In the genomic region with DNA sequence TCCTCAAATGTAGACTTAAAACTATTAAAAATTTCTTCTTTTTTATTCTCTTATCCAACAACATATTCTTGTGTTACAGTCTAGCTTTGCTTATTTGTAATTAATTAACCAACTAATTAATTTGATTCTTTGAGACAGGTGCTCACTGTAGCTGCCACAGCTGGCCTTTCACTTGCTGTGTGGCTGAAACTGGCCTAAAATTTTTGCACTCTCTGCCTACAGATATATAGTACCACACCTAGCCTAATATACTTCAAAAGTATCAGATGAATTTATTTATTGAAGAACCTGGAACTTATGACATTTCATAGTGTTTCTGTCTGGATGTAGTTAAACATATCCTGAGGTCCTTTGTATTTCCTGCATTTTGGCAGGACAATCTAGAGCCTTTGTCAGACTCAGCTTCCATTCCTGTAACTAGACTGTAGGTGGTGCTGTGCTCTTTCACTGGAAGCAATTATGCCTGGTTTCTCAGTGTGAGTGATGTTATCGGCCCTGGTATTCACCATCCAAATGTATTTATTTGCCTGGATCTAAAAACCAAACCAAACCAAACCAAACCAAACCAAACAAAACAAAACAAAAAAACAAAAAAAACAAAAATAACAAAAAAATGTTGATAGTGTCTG, we compare ENCODE assay signal across 8 mouse cellular contexts. TPM values are rescaled to one million over a fixed set of nuclear protein-coding genes. Genes with fewer than 3 reads are reported as not detected.
DNase-seq lines count a peak whose midpoint lies in the region; ATAC-seq and TF ChIP-seq lines count a peak whose summit lies in the region.

No protein-coding gene starts in this region.

- no peak for TF ChIP-seq EP300 in heart, adult 2 months (IDR thresholded peaks at IDR 0.05; ENCODE audit: insufficient read depth, low read depth, low read length)

- intact Hi-C loops in heart, adult 2 months (cut with DNase I), result loop anchor here (2.0 to 5.0 kb wide), 2 partner anchors 494 to 709 kb away; no protein-coding TSS in a partner anchor
- intact Hi-C loops in left cerebral cortex, postnatal 14 days (cut with DNase I), result loop anchor here (10.0 kb wide), 1 partner anchor 497 kb away; no protein-coding TSS in a partner anchor

- ATAC-seq in neural tube, embryonic 13.5 days (ENCODE audit: low read depth), result peak; percentile 72; the same call in 1 of the 2 replicates

- H3K4me2 ChIP-seq in neural tube, embryonic 13.5 days, result no peak overlapping the region

- WGBS in heart, adult 2 months, result 10% methylated on average over 1 of the region's 1 CpGs
- 18% methylated on average over 1 of the region's 1 CpGs for WGBS in heart, embryonic 10.5 days
- WGBS in neural tube, embryonic 13.5 days, result 6% methylated on average over 1 of the region's 1 CpGs

- no peak overlapping the region for H3K27ac ChIP-seq in heart, adult 2 months
- H3K27ac ChIP-seq in heart, embryonic 10.5 days, result no peak overlapping the region
- no peak overlapping the region for H3K27ac ChIP-seq in neural tube, embryonic 13.5 days (replicated peaks)

- no peaks in the 10 kb centered on the region for H3K9me3 ChIP-seq in heart, embryonic 10.5 days
- H3K9me3 ChIP-seq in neural tube, embryonic 13.5 days, result no peaks in the 10 kb centered on the region

- no peaks in the 10 kb centered on the region for H3K79me2 ChIP-seq in heart, adult 2 months (replicated peaks; ENCODE audit: control insufficient read depth, insufficient read depth, low read length)
- H3K79me2 ChIP-seq in C2C12 (ENCODE audit: control insufficient read depth, insufficient read depth), result no peaks in the 10 kb centered on the region

- no peaks in the 10 kb centered on the region for H3K27me3 ChIP-seq in heart, adult 2 months (ENCODE audit: control insufficient read depth, insufficient read depth, low read length)
- H3K27me3 ChIP-seq in heart, embryonic 10.5 days (ENCODE audit: insufficient read depth, poor library complexity, severe bottlenecking), result no peaks in the 10 kb centered on the region
- no peaks in the 10 kb centered on the region for H3K27me3 ChIP-seq in C2C12 (ENCODE audit: control insufficient read depth, insufficient read depth, insufficient read length)
- no peaks in the 10 kb centered on the region for H3K27me3 ChIP-seq in neural tube, embryonic 13.5 days

- H3K36me3 ChIP-seq in heart, adult 2 months (ENCODE audit: control insufficient read depth, insufficient read depth, low read length), result no peaks in the 10 kb centered on the region
- H3K36me3 ChIP-seq in heart, embryonic 10.5 days, result no peaks in the 10 kb centered on the region
- H3K36me3 ChIP-seq in C2C12 (ENCODE audit: control insufficient read depth, insufficient read depth), result no peaks in the 10 kb centered on the region
- H3K36me3 ChIP-seq in neural tube, embryonic 13.5 days, result no peaks in the 10 kb centered on the region

- H3K4me3 ChIP-seq in heart, adult 2 months, result no peak overlapping the region
- no peak overlapping the region for H3K4me3 ChIP-seq in heart, embryonic 10.5 days
- no peak overlapping the region for H3K4me3 ChIP-seq in C2C12 (ENCODE audit: insufficient read depth, poor library complexity, severe bottlenecking)
- H3K4me3 ChIP-seq in neural tube, embryonic 13.5 days, result no peak overlapping the region

- no peak for TF ChIP-seq POLR2A in heart, adult 2 months (IDR thresholded peaks at IDR 0.05; ENCODE audit: insufficient read depth, low read depth, low read length)

- peak; percentile 83 for TF ChIP-seq CTCF in heart, adult 2 months (IDR thresholded peaks at IDR 0.05)
- peak; percentile 14 for TF ChIP-seq CTCF in C2C12 (IDR thresholded peaks at IDR 0.05; ENCODE audit: control insufficient read depth, insufficient read depth, insufficient read length)

- H3K4me1 ChIP-seq in heart, adult 2 months (ENCODE audit: control insufficient read depth, insufficient read depth, low read length), result no peaks in the 10 kb centered on the region
- no peaks in the 10 kb centered on the region for H3K4me1 ChIP-seq in heart, embryonic 10.5 days
- H3K4me1 ChIP-seq in neural tube, embryonic 13.5 days (replicated peaks), result no peaks in the 10 kb centered on the region

- H3ac ChIP-seq in C2C12 (ENCODE audit: control insufficient read depth, insufficient read length, low read depth), result no peak overlapping the region

- no peak overlapping the region for H3K9ac ChIP-seq in heart, adult 2 months (ENCODE audit: low read depth, low read length)
- H3K9ac ChIP-seq in neural tube, embryonic 13.5 days, result no peak overlapping the region

- no peak for DNase-seq in heart, adult 2 months
- no peak for DNase-seq in heart, embryonic 10.5 days (ENCODE audit: low spot score)
- peak; percentile 22 for DNase-seq in c-Kit-positive CD71-negative TER-119-negative erythroid progenitor cells, embryonic 14.5 days (ENCODE audit: low read depth)
- DNase-seq in forelimb bud, embryonic 11.5 days (ENCODE audit: low read depth, low spot score), result peak; percentile 70
- DNase-seq in left cerebral cortex, postnatal 14 days (ENCODE audit: low spot score in 2 of 2), result peak; percentile 39 to 40
- no peak for DNase-seq in T-cell, adult 2 months (ENCODE audit: low spot score)

- no peaks in the 10 kb centered on the region for H3K79me3 ChIP-seq in C2C12 (ENCODE audit: low read depth)

TF ChIP-seq in C2C12, 6 proteins besides CTCF, POLR2A, EP300 and RAD21:
- TF ChIP-seq USF1 (IDR thresholded peaks at IDR 0.05; ENCODE audit: low read depth) (no peak), MYOG (IDR thresholded peaks at IDR 0.05; ENCODE audit: control insufficient read depth, extremely low read depth, insufficient read length) (no peak), CEBPB (IDR thresholded peaks at IDR 0.05; ENCODE audit: low read depth) (no peak), MAX (IDR thresholded peaks at IDR 0.05) (no peak), MYOD1 (IDR thresholded peaks at IDR 0.05; ENCODE audit: control insufficient read depth, insufficient read length, low read depth) (no peak), FOSL1 (IDR thresholded peaks at IDR 0.05; ENCODE audit: insufficient read depth, low read length, poor library complexity, severe bottlenecking) (no peak)

RNA-seq across cellular contexts. Expression of a gene that starts 43.7 kb away (rescaled TPM):
- 10 to 100 TPM; 22.5 to 24.3 TPM for total RNA-seq in heart, adult 2 months (2021)
- 9.7 and 14.5 TPM in 2 replicates for polyA plus RNA-seq in heart, adult 2 months (2012; rRNA removed)
- 2.5 and 3.1 TPM in 2 replicates for polyA plus RNA-seq in heart, embryonic 10.5 days (2016; fragmentation: Nextera tagmentation; extraction: Ambion mirVana)
- polyA plus RNA-seq in C2C12 (2012; fragmentation: generic; extraction: Trizol), result 2.6 TPM
- total RNA-seq in left cerebral cortex, postnatal 14 days (2021), result 10 to 100 TPM; 23.1 to 25.1 TPM
- 5.9 TPM in 2 replicates for polyA plus RNA-seq in neural tube, embryonic 13.5 days (2015; fragmentation: Nextera tagmentation; extraction: Ambion mirVana)

Comparison
In these comparisons a context has a peak if more than half of its experiments do, and no peak if none do; other contexts are left out.
1. DNase-seq: peak in c-Kit-positive CD71-negative TER-119-negative erythroid progenitor cells, embryonic 14.5 days (single experiment), forelimb bud, embryonic 11.5 days (single experiment) and left cerebral cortex, postnatal 14 days (2 of 2); none in heart, adult 2 months (0 of 2), heart, embryonic 10.5 days (single experiment) and T-cell, adult 2 months (single experiment).